Mouse (Mus musculus) hindbrain, embryonic 15.5 days (tissue): ENCODE data around the gene Adm2. TPM values are rescaled to one million over a fixed set of nuclear protein-coding genes. Genes with fewer than 3 reads are reported as not detected.

Experiments used
- ATAC-seq: fragments of 200-750 bp; cut with Nextera tagmentation; 2 replicates; pipeline ENCODE4 v1.8.0; 2017; ENCODE audit warnings: low read depth, moderate number of reproducible peaks, moderate TSS enrichment; ENCODE audit not compliant: low FRiP score
- H3K27ac ChIP-seq: fragments of 300-500 bp; sonication (generic); replicated peaks from 2 replicates; pipeline ENCODE4 v1.5.1; 2015; ENCODE audit warnings: mild to moderate bottlenecking, inconsistent platforms
- H3K27me3 ChIP-seq: fragments of 300-500 bp; sonication (generic); 2 replicates; pipeline ENCODE4 v1.6.1; 2015; ENCODE audit warnings: control low read depth, inconsistent platforms
- H3K36me3 ChIP-seq: fragments of 300-500 bp; sonication (generic); 2 replicates; pipeline ENCODE4 v1.6.1; 2015; ENCODE audit warnings: control low read depth, inconsistent platforms
- H3K4me1 ChIP-seq: fragments of 300-500 bp; sonication (generic); replicated peaks from 2 replicates; pipeline ENCODE4 v1.6.1; 2015; ENCODE audit warnings: control low read depth, inconsistent platforms
- H3K4me2 ChIP-seq: fragments of 300-500 bp; sonication (generic); 2 replicates; pipeline ENCODE4 v1.6.1; 2015; ENCODE audit warnings: moderate library complexity, mild to moderate bottlenecking, inconsistent platforms
- H3K4me3 ChIP-seq: fragments of 300-500 bp; sonication (generic); 2 replicates; pipeline ENCODE4 v1.5.1; 2015; ENCODE audit warnings: mild to moderate bottlenecking, inconsistent platforms
- H3K9ac ChIP-seq: fragments of 300-500 bp; sonication (generic); 2 replicates; pipeline ENCODE4 v1.6.1; 2015; ENCODE audit warnings: inconsistent platforms
- H3K9me3 ChIP-seq: fragments of 300-500 bp; sonication (generic); 2 replicates; pipeline ENCODE4 v1.6.1; 2016; ENCODE audit warnings: control low read depth, inconsistent platforms
- WGBS: fragments of 180-500 bp; shearing (Covaris S2); methylation state at CpG from one replicate; pipeline ENCODE4 v1.1.7; 2015; 5-methylcytosine and 5-hydroxymethylcytosine counted together
- microRNA-seq: library from miRNA; unstranded; fragments of <30 nt; microRNA quantifications from one replicate; pipeline ENCODE4, GENCODE M21; 2016
- polyA plus RNA-seq: library from polyadenylated mRNA; unstranded; fragments of >200 nt; fragmentation: Nextera tagmentation; extraction: Ambion mirVana; gene quantifications from 2 replicates; pipeline ENCODE4 v1.2.1, GENCODE M21; 2015

The Adm2 gene
- polyA plus RNA-seq, 1 experiment from 2014 or later, result not detected

DNA sequence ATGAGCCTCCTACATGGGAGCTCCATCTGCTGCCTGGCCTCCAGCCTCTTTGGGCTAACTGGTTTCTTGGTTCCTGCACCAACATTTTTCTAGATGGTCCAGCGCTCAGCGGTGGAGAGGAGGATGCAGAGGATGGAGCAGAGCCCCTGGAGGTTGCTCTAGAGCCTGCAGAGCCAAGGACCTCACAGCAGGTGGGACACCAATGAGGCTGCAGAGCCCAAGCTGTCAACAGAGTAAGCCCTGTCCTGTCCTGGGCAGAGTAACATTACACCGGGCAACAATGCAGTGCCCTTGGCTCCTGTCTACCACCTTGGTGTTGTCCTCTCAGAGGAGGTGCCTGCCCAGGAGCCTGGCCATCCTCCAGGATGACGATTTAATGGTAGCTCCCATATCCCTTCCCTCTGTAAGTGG lies 42.6 kb downstream of the Adm2 start:
- Histone ChIP-seq H3K27ac (no peak overlapping the region), H3K36me3 (peaks cover 92% of the 10 kb centered on the region), H3K9me3 (no peaks in the 10 kb centered on the region), H3K4me3 (no peak overlapping the region), H3K9ac (no peak overlapping the region), H3K4me2 (no peak overlapping the region), H3K27me3 (no peaks in the 10 kb centered on the region), H3K4me1 (no peaks in the 10 kb centered on the region)
- WGBS, result 94% methylated on average over 4 of the region's 4 CpGs
- no peak for ATAC-seq

GRCm38 (mm10) chr15:89372068-89372467 lies 49.5 kb downstream of the Adm2 start:
- Histone ChIP-seq H3K9me3 (no peaks in the 10 kb centered on the region), H3K27ac (no peak overlapping the region), H3K4me3 (no peak overlapping the region), H3K36me3 (peaks cover 52% of the 10 kb centered on the region), H3K9ac (no peak overlapping the region), H3K4me1 (peaks cover 19% of the 10 kb centered on the region), H3K4me2 (no peak overlapping the region), H3K27me3 (peaks cover 13% of the 10 kb centered on the region)
- WGBS, result 90% methylated on average over 13 of the region's 13 CpGs
- no peak for ATAC-seq

- Histone ChIP-seq H3K9me3 (no peaks in the 10 kb centered on the region), H3K4me2 (peak overlapping the region; percentile 91), H3K4me1 (peaks cover 19% of the 10 kb centered on the region), H3K27ac (no peak overlapping the region), H3K27me3 (peaks cover 17% of the 10 kb centered on the region), H3K4me3 (peak overlapping the region; percentile 92), H3K9ac (0 out of 2 replicates have a peak overlapping the region, but pooled peaks have one; percentile 89), H3K36me3 (peaks cover 47% of the 10 kb centered on the region)
- WGBS, result 84% methylated on average over 7 of the region's 7 CpGs
- no peak for ATAC-seq
Measured at GRCm38 (mm10) chr15:89372536-89372935, 50.0 kb downstream of the Adm2 start.

DNA sequence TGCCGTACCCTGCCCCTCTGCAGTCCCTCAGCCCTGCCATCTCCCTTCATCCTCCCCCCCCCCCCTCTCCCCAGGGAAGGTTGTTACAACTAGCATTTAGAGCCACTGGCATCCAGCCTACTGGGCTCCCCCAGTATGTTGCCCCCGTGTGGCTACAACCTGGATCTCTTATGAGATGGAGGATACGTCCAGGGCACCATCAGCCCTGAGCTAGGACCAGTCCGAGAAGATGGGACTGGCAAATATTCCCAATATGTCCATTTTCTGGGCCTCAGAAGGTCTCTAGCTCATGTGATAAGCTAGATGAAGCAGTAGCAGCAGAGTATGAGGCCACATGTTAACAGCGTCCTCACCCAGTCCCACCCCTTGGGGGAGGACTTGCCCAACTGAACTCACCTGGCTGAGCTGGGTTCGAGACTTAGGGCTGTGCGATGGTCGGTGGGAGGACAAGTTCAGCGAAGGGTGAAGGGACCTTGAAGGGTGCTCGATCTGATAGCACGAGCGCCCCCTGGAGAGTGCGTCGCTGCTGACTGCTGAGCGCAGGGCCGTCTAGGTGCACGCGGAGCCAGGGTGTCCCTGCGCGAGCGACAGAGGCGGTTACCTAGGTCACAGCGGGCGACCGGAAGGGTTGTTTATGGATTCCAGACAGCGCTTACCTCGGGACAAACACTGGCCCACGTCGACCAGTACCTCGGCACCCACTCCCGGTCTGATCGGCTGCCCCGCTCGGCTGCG lies 50.7 kb downstream of the Adm2 start:
- H3K4me2 ChIP-seq, result peak overlapping the region; percentile 91
- H3K27me3 ChIP-seq, result peaks cover 24% of the 10 kb centered on the region
- H3K9me3 ChIP-seq, result no peaks in the 10 kb centered on the region
- ATAC-seq, result peak; percentile 82
- H3K36me3 ChIP-seq, result peaks cover 40% of the 10 kb centered on the region
- 2% methylated on average over 35 of the region's 35 CpGs for WGBS
- H3K4me1 ChIP-seq, result peaks cover 22% of the 10 kb centered on the region
- peak overlapping the region; percentile 97 for H3K27ac ChIP-seq
- peak overlapping the region; percentile 92 for H3K4me3 ChIP-seq
- peak overlapping the region; percentile 89 for H3K9ac ChIP-seq

DNA sequence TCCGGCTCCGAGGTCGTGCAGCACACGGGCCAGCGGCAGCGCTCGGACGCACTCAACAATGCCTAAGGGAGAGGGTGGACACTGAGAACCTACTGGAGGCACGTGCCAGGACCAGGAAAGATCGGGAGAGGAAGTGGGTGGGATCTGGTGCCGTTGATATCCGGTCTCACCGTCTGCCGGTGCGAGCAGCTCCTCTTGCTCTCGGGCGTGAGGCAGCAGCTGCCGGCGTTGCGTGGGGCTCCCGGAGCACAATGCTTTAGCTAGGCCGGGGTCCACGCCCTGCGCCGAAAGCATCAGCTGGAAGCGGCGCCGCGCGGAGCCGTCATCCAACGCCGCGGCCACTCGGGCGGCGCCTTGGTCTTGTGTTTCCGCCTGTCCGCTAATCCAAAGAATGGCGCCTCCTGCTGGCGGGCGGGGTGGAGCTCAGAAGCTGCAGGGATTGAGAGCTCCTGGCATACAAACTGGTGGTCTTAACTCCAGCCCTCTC lies 51.3 kb downstream of the Adm2 start, which contains the start of gene Sco2:
TSS of gene Sco2 (minus strand) at position 85 of the 487 bp plus-strand sequence.
- Histone ChIP-seq H3K4me3 (peak within 1 kb of the TSS; percentile 92), H3K27ac (peak within 1 kb of the TSS; percentile 97), H3K9ac (peak within 1 kb of the TSS; percentile 89), H3K4me2 (peak within 1 kb of the TSS; percentile 91), H3K4me1 (peaks cover 28% of the 10 kb centered on the region), H3K36me3 (peaks cover 34% of the 10 kb centered on the region), H3K9me3 (no peaks in the 10 kb centered on the region), H3K27me3 (peaks cover 29% of the 10 kb centered on the region)
- ATAC-seq, result peak; percentile 89
- 0% methylated on average over 42 of the region's 42 CpGs for WGBS

Small RNAs within 50 kb of the gene (microRNA-seq; reads per million reads assigned to microRNA genes)
- gene Mir6959, result not detected

Other genes starting within 250 kb of the Adm2 start
- 37.9 and 41.7 TPM in 2 replicates for gene Trabd, start 247.6 kb upstream of the Adm2 start, polyA plus RNA-seq
- 20.1 and 21.3 TPM in 2 replicates for gene Selenoo, start 233.6 kb upstream of the Adm2 start, polyA plus RNA-seq
- 16.6 and 16.9 TPM in 2 replicates for gene Tubgcp6, start 199.6 kb upstream of the Adm2 start, polyA plus RNA-seq
- 25.3 and 27.6 TPM in 2 replicates for gene Hdac10, start 194.0 kb upstream of the Adm2 start, polyA plus RNA-seq
- 4.2 and 4.6 TPM in 2 replicates for gene Mapk12, start 182.0 kb upstream of the Adm2 start, polyA plus RNA-seq
- gene Mapk11, start 173.1 kb upstream of the Adm2 start, polyA plus RNA-seq, result 27.3 and 28.3 TPM in 2 replicates
- 90.7 and 105 TPM in 2 replicates for gene Plxnb2, start 141.9 kb upstream of the Adm2 start, polyA plus RNA-seq
- gene Dennd6b, start 126.2 kb upstream of the Adm2 start, polyA plus RNA-seq, result 80.4 and 93.7 TPM in 2 replicates
- gene Ppp6r2, start 111.2 kb upstream of the Adm2 start, polyA plus RNA-seq, result 71.3 and 73.4 TPM in 2 replicates
- 96.8 and 102 TPM in 2 replicates for gene Sbf1, start 7.4 kb upstream of the Adm2 start, polyA plus RNA-seq
- not detected in 2 replicates for gene Miox, start 11.7 kb downstream of the Adm2 start, polyA plus RNA-seq
- gene Lmf2, start 32.9 kb downstream of the Adm2 start, polyA plus RNA-seq, result 33.2 and 38.6 TPM in 2 replicates
- gene Ncaph2, start 33.0 kb downstream of the Adm2 start, polyA plus RNA-seq, result 113 and 120 TPM in 2 replicates
- 17.1 and 17.8 TPM in 2 replicates for gene Sco2, start 51.1 kb downstream of the Adm2 start, polyA plus RNA-seq
- 1.8 and 2.6 TPM in 2 replicates for gene Tymp, start 54.3 kb downstream of the Adm2 start, polyA plus RNA-seq
- gene Odf3b, start 56.6 kb downstream of the Adm2 start, polyA plus RNA-seq, result 2.7 and 4.5 TPM in 2 replicates
- gene Klhdc7b, start 62.2 kb downstream of the Adm2 start, polyA plus RNA-seq, result 0.07 TPM in 1 of 2 replicates, not detected in the other
- gene Syce3, start 87.8 kb downstream of the Adm2 start, polyA plus RNA-seq, result not detected in 2 replicates
- 0.97 and 1.2 TPM in 2 replicates for gene Cpt1b, start 103.1 kb downstream of the Adm2 start, polyA plus RNA-seq
- 6.2 and 7.2 TPM in 2 replicates for gene C730034F03Rik, start 106.9 kb downstream of the Adm2 start, polyA plus RNA-seq
- not detected in 2 replicates for gene Gm44502, start 107.0 kb downstream of the Adm2 start, polyA plus RNA-seq
- gene Chkb, start 107.2 kb downstream of the Adm2 start, polyA plus RNA-seq, result 89.8 and 91.9 TPM in 2 replicates
- gene Mapk8ip2, start 131.2 kb downstream of the Adm2 start, polyA plus RNA-seq, result 78.0 and 87.6 TPM in 2 replicates
- 33.4 and 35.4 TPM in 2 replicates for gene Arsa, start 154.7 kb downstream of the Adm2 start, polyA plus RNA-seq
- 9.6 and 11.2 TPM in 2 replicates for gene Shank3, start 176.9 kb downstream of the Adm2 start, polyA plus RNA-seq
- gene Acr, start 245.6 kb downstream of the Adm2 start, polyA plus RNA-seq, result 1.4 and 1.5 TPM in 2 replicates